Mouse (Mus musculus): ENCODE data around the gene Lalba.
"Not testable (repeated sequence)": the region's sequence is repeated elsewhere in the genome, so short reads cannot be mapped to it uniquely, and the experiment has no call there.

Lalba gene

GRCm38 (mm10) chr15:98491332-98491731 is 8.8 kb upstream of the Lalba start:
- DNase-seq, result no peak

DNA sequence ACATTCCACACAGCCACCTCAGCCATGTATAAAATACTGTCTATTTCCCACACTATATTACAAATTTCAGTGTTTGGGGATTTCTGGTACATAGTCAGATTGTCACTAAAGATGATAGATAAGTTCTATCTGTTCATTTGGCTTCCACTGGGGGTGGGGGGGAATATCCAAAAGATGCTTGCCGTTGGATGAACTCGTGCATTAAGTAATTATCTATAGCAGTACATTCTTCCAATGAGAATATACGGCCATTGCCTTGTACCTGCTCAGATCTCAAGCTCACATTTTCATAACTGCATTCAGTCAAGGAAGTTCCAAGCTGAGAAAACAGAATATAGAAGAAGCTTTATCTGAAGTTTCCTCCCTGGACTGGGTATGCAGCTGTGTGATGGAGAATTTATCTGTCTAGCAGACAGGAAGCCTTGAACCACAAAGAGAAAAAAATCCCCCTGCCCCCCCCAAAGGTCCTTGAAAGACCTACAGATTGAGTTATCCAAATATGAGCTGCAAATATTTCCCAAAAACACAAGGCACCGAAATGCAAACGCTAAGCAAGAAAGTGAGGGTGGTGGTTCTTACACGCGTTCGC is 4.0 kb upstream of the Lalba start:
- DNase-seq, result no peak

GRCm38 (mm10) chr15:98483907-98484886 is 1.7 kb upstream of the Lalba start:
- no peak for DNase-seq

- DNase-seq, result no peak
Observed at GRCm38 (mm10) chr15:98479568-98480102, 2.9 kb downstream of the Lalba start.

GRCm38 (mm10) chr15:98476281-98476680 is 6.2 kb downstream of the Lalba start:
- DNase-seq, result peak; percentile 10 to 11

- peak; percentile 59 to 82 for DNase-seq
Observed at GRCm38 (mm10) chr15:98475382-98475781, 7.1 kb downstream of the Lalba start.

- DNase-seq, result no peak
Observed at GRCm38 (mm10) chr15:98474958-98475357, 7.6 kb downstream of the Lalba start.

GRCm38 (mm10) chr15:98471539-98471938 is 11.0 kb downstream of the Lalba start:
- DNase-seq, result no peak

GRCm38 (mm10) chr15:98469596-98469995 is 12.9 kb downstream of the Lalba start, which contains the start of gene OR5BS1P:
Gene OR5BS1P, plus strand, starts transcription at chr15:98469896.
- DNase-seq, result no peak

DNA sequence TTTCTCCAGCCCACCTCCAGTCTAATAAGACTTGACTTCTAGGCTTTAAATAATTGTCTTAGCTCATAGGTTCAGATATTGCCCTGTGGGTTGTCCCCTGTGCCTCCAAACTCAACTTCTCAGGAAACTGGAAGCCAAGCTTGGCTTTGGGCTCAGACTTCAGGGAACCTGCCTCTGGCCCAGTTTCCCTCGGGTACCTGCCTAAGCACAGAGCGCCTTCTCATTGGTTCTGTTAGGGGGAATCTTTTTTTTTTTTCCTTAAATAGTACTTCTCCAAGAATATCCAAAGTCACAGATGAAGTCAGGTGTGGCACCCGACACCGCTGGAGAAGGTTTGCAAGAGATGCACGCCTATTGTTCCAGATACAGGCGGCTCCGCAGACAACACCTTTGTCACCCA is 30.2 kb downstream of the Lalba start, which contains the start of gene Olfr281:
TSS of gene Olfr281 (plus strand) at position 301 of the 400 bp plus-strand sequence.
- DNase-seq, result no peak

- DNase-seq, result peak; percentile 13 to 20
Observed at GRCm38 (mm10) chr15:98448521-98448920, 34.0 kb downstream of the Lalba start.

DNA sequence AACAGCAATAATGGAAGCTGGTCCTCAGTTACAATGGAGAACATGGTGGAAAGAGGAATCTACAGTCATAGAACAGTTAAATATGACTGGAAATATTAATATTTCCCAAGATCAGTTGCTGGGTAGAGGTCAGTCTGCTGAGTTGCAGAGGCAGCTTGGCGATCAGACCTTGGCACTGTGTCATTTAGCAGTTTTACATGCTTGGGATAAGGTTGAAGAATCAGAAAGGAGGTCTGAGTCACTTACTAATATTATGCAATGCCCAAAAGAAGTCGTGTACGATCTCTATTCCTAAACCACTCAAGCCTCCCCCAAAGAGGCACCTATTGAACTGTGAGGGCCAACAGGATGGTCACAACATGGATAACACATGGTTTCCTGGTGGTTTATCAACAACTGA is 38.0 kb downstream of the Lalba start:
- DNase-seq, result no peak

- not testable (repeated sequence) for DNase-seq
Observed at GRCm38 (mm10) chr15:98430925-98431324, 51.6 kb downstream of the Lalba start, which contains the start of gene Olfr282. Gene Olfr282, plus strand, starts transcription at chr15:98431225.
